Mouse (Mus musculus) liver, postnatal 0 days (tissue): ENCODE results near the gene St8sia4. TPM values are rescaled to one million over a fixed set of nuclear protein-coding genes. Genes with fewer than 3 reads are reported as not detected.

Experiments used
- ATAC-seq: fragments of 200-750 bp; cut with Nextera tagmentation; 2 replicates; pipeline ENCODE4 v1.8.0; 2017; ENCODE audit warnings: mild to moderate bottlenecking, moderate library complexity
- DNase-seq: peaks from one replicate; pipeline ENCODE4 v3.0.0-alpha.2; 2016
- H3K27ac ChIP-seq: fragments of 300-500 bp; sonication (generic); 2 replicates; pipeline ENCODE4 v1.5.1; 2014; ENCODE audit warnings: antibody characterized with exemption, moderate library complexity, mild to moderate bottlenecking, low read depth
- H3K27me3 ChIP-seq: fragments of 300-500 bp; sonication (generic); 2 replicates; pipeline ENCODE4 v1.6.1; 2014; ENCODE audit warnings: low read length, control low read depth, mixed read lengths; ENCODE audit not compliant: insufficient read depth
- H3K36me3 ChIP-seq: fragments of 300-500 bp; sonication (generic); replicated peaks from 2 replicates; pipeline ENCODE4 v1.6.1; 2014; ENCODE audit warnings: mild to moderate bottlenecking, control low read depth, low read length, moderate library complexity, mixed read lengths; ENCODE audit not compliant: insufficient read depth
- H3K4me1 ChIP-seq: fragments of 300-500 bp; sonication (generic); 2 replicates; pipeline ENCODE4 v1.6.1; 2014; ENCODE audit warnings: antibody characterized with exemption, mild to moderate bottlenecking, control low read depth; ENCODE audit not compliant: insufficient read depth
- H3K4me2 ChIP-seq: fragments of 300-500 bp; sonication (generic); 2 replicates; pipeline ENCODE4 v1.6.1; 2014; ENCODE audit warnings: low read depth, mild to moderate bottlenecking, low read length, moderate library complexity, mixed read lengths
- H3K4me3 ChIP-seq: fragments of 300-500 bp; sonication (generic); 2 replicates; pipeline ENCODE4 v1.5.1; 2014; ENCODE audit warnings: low read depth, low read length
- H3K9ac ChIP-seq: fragments of 300-500 bp; sonication (generic); replicated peaks from 2 replicates; pipeline ENCODE4 v1.6.1; 2014; ENCODE audit warnings: mild to moderate bottlenecking, moderate library complexity
- H3K9me3 ChIP-seq: fragments of 300-500 bp; sonication (generic); 2 replicates; pipeline ENCODE4 v1.6.1; 2016; ENCODE audit warnings: mild to moderate bottlenecking, control low read depth, low read length, mixed read lengths
- CTCF ChIP-seq: sonication (generic); IDR thresholded peaks from 2 replicates; pipeline ENCODE4 v1.5.1; 2016; ENCODE audit warnings: antibody characterized with exemption, low read depth
- EP300 ChIP-seq: IDR thresholded peaks from 2 replicates; pipeline ENCODE4 v1.6.1; 2016; ENCODE audit warnings: antibody characterized with exemption, low read depth, mild to moderate bottlenecking
- WGBS: fragments of 180-500 bp; shearing (Covaris S2); extraction: QIAGEN DNeasy Blood & Tissue Kit; methylation state at CpG from one replicate; pipeline ENCODE4 v1.1.7; 2014; ENCODE audit not compliant: insufficient replicate concordance; 5-methylcytosine and 5-hydroxymethylcytosine counted together
- polyA plus RNA-seq: library from polyadenylated mRNA; unstranded; fragments of >200 nt; fragmentation: Nextera tagmentation; extraction: Ambion mirVana; gene quantifications from 2 replicates; pipeline ENCODE4 v1.2.1, GENCODE M21; 2015

The St8sia4 gene
- polyA plus RNA-seq, 1 experiment from 2014 or later = 1.3 TPM

- DNase-seq (no peak), ATAC-seq (peak; percentile 29)
- Histone ChIP-seq H3K27me3 (no peaks in the 10 kb centered on the region), H3K4me2 (no peak overlapping the region), H3K9ac (no peak overlapping the region), H3K27ac (no peak overlapping the region), H3K4me3 (no peak overlapping the region), H3K36me3 (no peaks in the 10 kb centered on the region), H3K4me1 (no peaks in the 10 kb centered on the region), H3K9me3 (no peaks in the 10 kb centered on the region)
- no peak for TF ChIP-seq EP300
- TF ChIP-seq CTCF = no peak
- 67% methylated on average over 2 of the region's 2 CpGs for WGBS
These were observed 61.9 kb downstream of the St8sia4 start for GRCm38 (mm10) chr1:95605458-95605857.

- 48% methylated on average over 1 of the region's 1 CpGs for WGBS
- no peak overlapping the region for H3K9ac ChIP-seq
- H3K4me2 ChIP-seq = no peak overlapping the region
- no peaks in the 10 kb centered on the region for H3K4me1 ChIP-seq
- no peak for DNase-seq
- no peak for ATAC-seq
- H3K27ac ChIP-seq = 0 out of 2 replicates have a peak overlapping the region, but pooled peaks have one; percentile 34
- no peaks in the 10 kb centered on the region for H3K36me3 ChIP-seq
- H3K9me3 ChIP-seq = no peaks in the 10 kb centered on the region
- H3K27me3 ChIP-seq = no peaks in the 10 kb centered on the region
- TF ChIP-seq EP300 = no peak
- no peak for TF ChIP-seq CTCF
- no peak overlapping the region for H3K4me3 ChIP-seq
These were observed 69.3 kb downstream of the St8sia4 start for GRCm38 (mm10) chr1:95598108-95598507.

DNA sequence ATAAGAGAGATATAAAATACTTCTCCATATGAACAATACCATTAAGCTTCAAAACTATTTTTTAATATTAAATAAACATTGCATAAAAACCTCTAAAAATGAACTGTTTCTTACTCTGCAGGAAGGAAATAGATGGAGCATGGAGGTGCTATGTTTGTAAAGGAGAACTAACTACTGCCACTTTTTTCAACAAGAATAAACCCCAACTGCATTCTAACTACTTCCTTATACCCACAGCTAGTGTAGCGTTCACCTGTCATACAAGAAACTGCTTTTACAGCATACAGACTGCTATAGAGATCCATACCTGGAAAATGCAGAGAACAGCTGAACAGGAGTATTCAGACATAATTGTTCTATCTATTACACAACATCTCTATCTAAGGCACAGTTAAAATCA is 70.5 kb downstream of the St8sia4 start:
- no peak overlapping the region for H3K4me2 ChIP-seq
- ATAC-seq = no peak
- H3K36me3 ChIP-seq = no peaks in the 10 kb centered on the region
- TF ChIP-seq CTCF (no peak), EP300 (no peak)
- H3K27ac ChIP-seq = no peak overlapping the region
- H3K4me3 ChIP-seq = no peak overlapping the region
- H3K4me1 ChIP-seq = no peaks in the 10 kb centered on the region
- 57% methylated on average over 1 of the region's 1 CpGs for WGBS
- H3K9ac ChIP-seq = no peak overlapping the region
- DNase-seq = no peak
- H3K9me3 ChIP-seq = no peaks in the 10 kb centered on the region
- H3K27me3 ChIP-seq = no peaks in the 10 kb centered on the region

DNA sequence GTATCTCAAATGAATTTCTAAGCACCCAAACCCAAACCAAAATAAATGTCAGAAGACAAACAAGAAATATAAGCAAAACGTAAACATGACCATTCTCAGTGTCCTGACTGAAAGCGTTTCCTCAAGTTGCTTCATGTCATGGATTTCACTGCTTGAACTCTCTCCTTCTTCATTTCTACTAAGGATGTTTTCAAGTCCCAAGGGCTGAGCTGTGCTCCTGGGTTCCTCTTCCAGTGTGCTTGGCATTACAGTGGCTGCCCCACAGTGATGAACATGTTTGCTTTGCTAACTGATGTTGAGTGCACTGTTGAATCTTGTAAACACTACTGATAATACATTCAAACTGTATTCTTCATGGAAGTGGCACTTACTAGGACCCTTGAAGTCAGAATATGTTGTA is 76.3 kb downstream of the St8sia4 start:
- no peaks in the 10 kb centered on the region for H3K4me1 ChIP-seq
- DNase-seq (no peak), ATAC-seq (no peak)
- no peak overlapping the region for H3K9ac ChIP-seq
- TF ChIP-seq CTCF = no peak
- no peak for TF ChIP-seq EP300
- no peak overlapping the region for H3K4me2 ChIP-seq
- no peaks in the 10 kb centered on the region for H3K27me3 ChIP-seq
- peak overlapping the region; percentile 66 for H3K27ac ChIP-seq
- no peaks in the 10 kb centered on the region for H3K9me3 ChIP-seq
- no peak overlapping the region for H3K4me3 ChIP-seq
- no peaks in the 10 kb centered on the region for H3K36me3 ChIP-seq
- 52% methylated on average over 2 of the region's 2 CpGs for WGBS

- no peak for TF ChIP-seq EP300
- TF ChIP-seq CTCF = no peak
- no peak overlapping the region for H3K9ac ChIP-seq
- WGBS = 40% methylated on average over 2 of the region's 2 CpGs
- ATAC-seq = peak; percentile 29; the same call in 1 of the 2 replicates
- DNase-seq = no peak
- no peaks in the 10 kb centered on the region for H3K36me3 ChIP-seq
- no peak overlapping the region for H3K4me3 ChIP-seq
- H3K4me1 ChIP-seq = no peaks in the 10 kb centered on the region
- H3K9me3 ChIP-seq = no peaks in the 10 kb centered on the region
- H3K27me3 ChIP-seq = no peaks in the 10 kb centered on the region
- no peak overlapping the region for H3K27ac ChIP-seq
- H3K4me2 ChIP-seq = no peak overlapping the region
These were observed 77.3 kb downstream of the St8sia4 start for GRCm38 (mm10) chr1:95590108-95590507.

DNA sequence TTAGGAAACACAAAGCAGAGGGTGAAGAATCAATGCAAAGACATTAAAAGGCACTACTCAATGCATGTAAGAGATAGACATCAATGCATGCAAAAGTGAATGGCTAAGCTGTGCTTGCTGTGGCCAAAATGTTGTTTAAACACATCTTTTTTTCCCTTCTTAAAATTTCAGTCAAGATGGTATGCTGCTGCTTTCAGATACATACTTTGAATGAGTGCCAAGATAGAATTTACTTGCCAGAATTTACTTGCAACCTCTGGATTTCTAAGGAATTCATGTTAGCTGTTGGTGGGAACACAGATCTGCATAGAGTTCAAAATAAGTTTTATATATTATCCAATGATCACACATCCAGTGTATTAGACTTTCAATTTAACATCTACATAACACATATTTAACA is 77.9 kb downstream of the St8sia4 start:
- DNase-seq (no peak), ATAC-seq (no peak)
- Histone ChIP-seq H3K9ac (no peak overlapping the region), H3K4me2 (no peak overlapping the region), H3K4me3 (no peak overlapping the region), H3K27me3 (no peaks in the 10 kb centered on the region), H3K36me3 (no peaks in the 10 kb centered on the region), H3K9me3 (no peaks in the 10 kb centered on the region), H3K4me1 (no peaks in the 10 kb centered on the region), H3K27ac (peak overlapping the region; percentile 29; the same call in 1 of the 2 replicates)
- TF ChIP-seq CTCF (no peak), EP300 (no peak)

DNA sequence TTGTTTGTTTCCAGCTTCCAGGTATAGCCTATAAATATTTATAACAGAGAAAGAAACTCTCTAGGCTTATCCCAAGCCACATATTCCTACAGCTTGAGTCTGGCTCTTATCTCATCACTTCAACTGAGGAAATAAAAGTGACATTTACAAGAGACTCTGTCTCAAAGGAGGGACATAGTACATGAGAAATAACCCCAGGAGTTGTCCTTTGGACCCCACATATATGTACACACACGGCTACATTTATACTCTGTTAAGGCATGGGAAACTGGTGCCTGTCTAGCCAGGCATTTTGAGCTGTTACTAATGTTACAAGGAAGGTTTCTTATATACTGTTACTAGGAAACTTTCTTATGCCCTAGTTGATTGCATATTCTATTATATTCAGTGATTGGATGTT is 84.1 kb downstream of the St8sia4 start:
- Histone ChIP-seq H3K36me3 (no peaks in the 10 kb centered on the region), H3K27ac (no peak overlapping the region), H3K9me3 (no peaks in the 10 kb centered on the region), H3K4me3 (no peak overlapping the region), H3K4me2 (no peak overlapping the region), H3K4me1 (no peaks in the 10 kb centered on the region), H3K9ac (no peak overlapping the region), H3K27me3 (no peaks in the 10 kb centered on the region)
- no peak for DNase-seq
- 67% methylated on average over 1 of the region's 1 CpGs for WGBS
- no peak for ATAC-seq
- TF ChIP-seq EP300 (no peak), CTCF (no peak)
